Mouse (Mus musculus) megakaryocyte-erythroid progenitor cell, adult 5-6 weeks (primary cell): ENCODE results near the gene Banp. TPM values are rescaled to one million over a fixed set of nuclear protein-coding genes. Genes with fewer than 3 reads are reported as not detected.

Experiments used
- ATAC-seq: replicated peaks from 2 replicates; pipeline ENCODE4 v1.8.0; 2016; ENCODE audit warnings: mild to moderate bottlenecking, inconsistent platforms; ENCODE audit not compliant: severe bottlenecking, poor library complexity, low FRiP score, low TSS enrichment
- total RNA-seq, 2 experiments: library from RNA; stranded (forward) in 1 of 2; stranded (reverse) in 1 of 2; fragments of 200-1000, 215-1000 nt in 1 of 2; fragments of >200 nt in 1 of 2; fragmentation: Nextera tagmentation in 1 of 2; gene quantifications; 2 replicates each; pipeline ENCODE4 v1.2.3; 2014 to 2017

Gene Banp
- total RNA-seq, 2 experiments from 2014 or later = 17.3 to 18.4 TPM

GRCm38 (mm10) chr8:122005422-122006204 lies 56.1 kb downstream of the Banp start:
- ATAC-seq = no peak

- no peak for ATAC-seq
These were observed 57.3 kb downstream of the Banp start for GRCm38 (mm10) chr8:122006688-122007484.

GRCm38 (mm10) chr8:122008395-122008794 lies 58.8 kb downstream of the Banp start:
- ATAC-seq = no peak

GRCm38 (mm10) chr8:122010638-122011037 lies 61.1 kb downstream of the Banp start:
- no peak for ATAC-seq

GRCm38 (mm10) chr8:122011066-122011588 lies 61.6 kb downstream of the Banp start:
- ATAC-seq = no peak

- no peak for ATAC-seq
These were observed 65.1 kb downstream of the Banp start for GRCm38 (mm10) chr8:122014606-122015005.

- ATAC-seq = no peak
These were observed 68.7 kb downstream of the Banp start for GRCm38 (mm10) chr8:122018046-122018831.

GRCm38 (mm10) chr8:122019162-122019561 lies 69.6 kb downstream of the Banp start:
- ATAC-seq = no peak

- ATAC-seq = no peak
These were observed 70.7 kb downstream of the Banp start for GRCm38 (mm10) chr8:122020050-122020771.

- 0 out of 2 replicates have a peak, but pooled peaks have one; percentile 48 for ATAC-seq
These were observed 72.2 kb downstream of the Banp start for GRCm38 (mm10) chr8:122021725-122022124.

GRCm38 (mm10) chr8:122022274-122022673 lies 72.7 kb downstream of the Banp start:
- ATAC-seq = no peak

- no peak for ATAC-seq
These were observed 73.2 kb downstream of the Banp start for GRCm38 (mm10) chr8:122022705-122023104.

- no peak for ATAC-seq
These were observed 76.0 kb downstream of the Banp start for GRCm38 (mm10) chr8:122025546-122025945.

GRCm38 (mm10) chr8:122028116-122028515 lies 78.6 kb downstream of the Banp start:
- ATAC-seq = no peak

GRCm38 (mm10) chr8:122030965-122031364 lies 81.4 kb downstream of the Banp start:
- no peak for ATAC-seq

- ATAC-seq = no peak
These were observed 83.2 kb downstream of the Banp start for GRCm38 (mm10) chr8:122032741-122033140.

- no peak for ATAC-seq
These were observed 86.0 kb downstream of the Banp start for GRCm38 (mm10) chr8:122035543-122035942.

GRCm38 (mm10) chr8:122036325-122036724 lies 86.8 kb downstream of the Banp start:
- no peak for ATAC-seq

GRCm38 (mm10) chr8:122037279-122037678 lies 87.7 kb downstream of the Banp start:
- no peak for ATAC-seq
